Mouse (Mus musculus): ENCODE measurements around the gene Scand1. TPM values are rescaled to one million over a fixed set of nuclear protein-coding genes. Genes with fewer than 3 reads are reported as not detected.

The Scand1 gene
- polyA plus RNA-seq, 1 experiment from 2014 or later = 53.6 TPM

GRCm38 (mm10) chr2:156281227-156281626 is 31.3 kb downstream of the Scand1 start:
- Histone ChIP-seq H3K9me3 (ENCODE audit: control insufficient read depth, low read length) (no peaks in the 10 kb centered on the region), H3K4me1 (replicated peaks; ENCODE audit: control insufficient read depth, insufficient read depth, low read length) (no peaks in the 10 kb centered on the region; the same call in 1 of the 2 replicates), H3K4me2 (ENCODE audit: low read depth, low read length) (no peak overlapping the region), H3K36me3 (ENCODE audit: control insufficient read depth, insufficient read depth, low read length) (peaks cover 2% of the 10 kb centered on the region; the same call in 1 of the 2 replicates), H3K9ac (ENCODE audit: low read length) (no peak overlapping the region), H3K4me3 (ENCODE audit: low read length) (no peak overlapping the region), H3K27ac (ENCODE audit: low read length) (no peak overlapping the region), H3K27me3 (ENCODE audit: control insufficient read depth, insufficient read depth, low read depth, low read length) (no peaks in the 10 kb centered on the region)
- WGBS = 67% methylated on average over 4 of the region's 4 CpGs
- no peak for ATAC-seq (ENCODE audit: low read depth)

GRCm38 (mm10) chr2:156278226-156279017 is 34.1 kb downstream of the Scand1 start:
- peaks cover 6% of the 10 kb centered on the region for H3K36me3 ChIP-seq (ENCODE audit: control insufficient read depth, insufficient read depth, low read length)
- H3K9me3 ChIP-seq (ENCODE audit: control insufficient read depth, low read length) = no peaks in the 10 kb centered on the region
- no peaks in the 10 kb centered on the region for H3K27me3 ChIP-seq (ENCODE audit: control insufficient read depth, insufficient read depth, low read depth, low read length)
- no peak overlapping the region for H3K9ac ChIP-seq (ENCODE audit: low read length)
- H3K27ac ChIP-seq (ENCODE audit: low read length) = peak overlapping the region; percentile 59
- H3K4me3 ChIP-seq (ENCODE audit: low read length) = no peak overlapping the region
- 46% methylated on average over 4 of the region's 4 CpGs for WGBS
- H3K4me2 ChIP-seq (ENCODE audit: low read depth, low read length) = no peak overlapping the region
- H3K4me1 ChIP-seq (replicated peaks; ENCODE audit: control insufficient read depth, insufficient read depth, low read length) = no peaks in the 10 kb centered on the region; the same call in 1 of the 2 replicates
- ATAC-seq (ENCODE audit: low read depth) = peak; percentile 90

- ATAC-seq (ENCODE audit: low read depth) = no peak
- WGBS = 83% methylated on average over 6 of the region's 6 CpGs
- Histone ChIP-seq H3K4me3 (ENCODE audit: low read length) (no peak overlapping the region), H3K27ac (ENCODE audit: low read length) (no peak overlapping the region), H3K9me3 (ENCODE audit: control insufficient read depth, low read length) (no peaks in the 10 kb centered on the region), H3K9ac (ENCODE audit: low read length) (no peak overlapping the region), H3K36me3 (ENCODE audit: control insufficient read depth, insufficient read depth, low read length) (peaks cover 10% of the 10 kb centered on the region), H3K4me1 (replicated peaks; ENCODE audit: control insufficient read depth, insufficient read depth, low read length) (no peaks in the 10 kb centered on the region), H3K4me2 (ENCODE audit: low read depth, low read length) (no peak overlapping the region), H3K27me3 (ENCODE audit: control insufficient read depth, insufficient read depth, low read depth, low read length) (no peaks in the 10 kb centered on the region)
These were observed 40.0 kb downstream of the Scand1 start for GRCm38 (mm10) chr2:156272553-156272952.

- no peak overlapping the region for H3K4me2 ChIP-seq (ENCODE audit: low read depth, low read length)
- H3K9me3 ChIP-seq (ENCODE audit: control insufficient read depth, low read length) = no peaks in the 10 kb centered on the region
- H3K36me3 ChIP-seq (ENCODE audit: control insufficient read depth, insufficient read depth, low read length) = peaks cover 9% of the 10 kb centered on the region
- no peak overlapping the region for H3K9ac ChIP-seq (ENCODE audit: low read length)
- no peak overlapping the region for H3K27ac ChIP-seq (ENCODE audit: low read length)
- no peak for ATAC-seq (ENCODE audit: low read depth)
- no peaks in the 10 kb centered on the region for H3K27me3 ChIP-seq (ENCODE audit: control insufficient read depth, insufficient read depth, low read depth, low read length)
- 94% methylated on average over 9 of the region's 9 CpGs for WGBS
- H3K4me3 ChIP-seq (ENCODE audit: low read length) = no peak overlapping the region
- H3K4me1 ChIP-seq (replicated peaks; ENCODE audit: control insufficient read depth, insufficient read depth, low read length) = no peaks in the 10 kb centered on the region
These were observed 44.9 kb downstream of the Scand1 start for GRCm38 (mm10) chr2:156267636-156268035.

- peaks cover 8% of the 10 kb centered on the region for H3K36me3 ChIP-seq (ENCODE audit: control insufficient read depth, insufficient read depth, low read length)
These were observed 49.2 kb downstream of the Scand1 start for GRCm38 (mm10) chr2:156263204-156263893.

More at GRCm38 (mm10) chr2:156263204-156263893, 49.2 kb downstream of the Scand1 start:
- Histone ChIP-seq H3K9me3 (ENCODE audit: control insufficient read depth, low read length) (no peaks in the 10 kb centered on the region), H3K4me2 (ENCODE audit: low read depth, low read length) (no peak overlapping the region), H3K4me3 (ENCODE audit: low read length) (no peak overlapping the region), H3K4me1 (replicated peaks; ENCODE audit: control insufficient read depth, insufficient read depth, low read length) (no peaks in the 10 kb centered on the region; the same call in 1 of the 2 replicates), H3K27ac (ENCODE audit: low read length) (no peak overlapping the region), H3K27me3 (ENCODE audit: control insufficient read depth, insufficient read depth, low read depth, low read length) (no peaks in the 10 kb centered on the region), H3K9ac (ENCODE audit: low read length) (no peak overlapping the region)
- 73% methylated on average over 4 of the region's 4 CpGs for WGBS
- ATAC-seq (ENCODE audit: low read depth) = no peak

Small RNA genes lying within 50 kb of the gene (microRNA-seq; reads per million reads assigned to microRNA genes)
- gene Gm22759 = not detected

Other genes with a start within 250 kb of the Scand1 start
- 1.9 and 2.5 TPM in 2 replicates for gene Spag4, start 247.5 kb downstream of the Scand1 start, polyA plus RNA-seq (2015; fragmentation: Nextera tagmentation; extraction: Ambion mirVana)
- 71.0 and 75.1 TPM in 2 replicates for gene Cpne1, start 200.7 kb downstream of the Scand1 start, polyA plus RNA-seq (2015; fragmentation: Nextera tagmentation; extraction: Ambion mirVana)
- gene Rbm12, start 200.7 kb downstream of the Scand1 start, polyA plus RNA-seq (2015; fragmentation: Nextera tagmentation; extraction: Ambion mirVana) = 24.6 and 31.3 TPM in 2 replicates
- 20.7 and 21.4 TPM in 2 replicates for gene Gm28036, start 185.6 kb downstream of the Scand1 start, polyA plus RNA-seq (2015; fragmentation: Nextera tagmentation; extraction: Ambion mirVana)
- gene Romo1, start 168.7 kb downstream of the Scand1 start, polyA plus RNA-seq (2015; fragmentation: Nextera tagmentation; extraction: Ambion mirVana) = 338 and 368 TPM in 2 replicates
- gene Nfs1, start 168.5 kb downstream of the Scand1 start, polyA plus RNA-seq (2015; fragmentation: Nextera tagmentation; extraction: Ambion mirVana) = 41.0 and 43.6 TPM in 2 replicates
- 628 and 645 TPM in 2 replicates for gene Rbm39, start 132.5 kb downstream of the Scand1 start, polyA plus RNA-seq (2015; fragmentation: Nextera tagmentation; extraction: Ambion mirVana)
- gene Phf20, start 116.2 kb downstream of the Scand1 start, polyA plus RNA-seq (2015; fragmentation: Nextera tagmentation; extraction: Ambion mirVana) = 62.8 and 70.6 TPM in 2 replicates
- 3.8 and 4.4 TPM in 2 replicates for gene Cnbd2, start 405 bp downstream of the Scand1 start, polyA plus RNA-seq (2015; fragmentation: Nextera tagmentation; extraction: Ambion mirVana)
- gene Epb41l1, start 108.2 kb upstream of the Scand1 start, polyA plus RNA-seq (2015; fragmentation: Nextera tagmentation; extraction: Ambion mirVana) = 2.1 and 2.2 TPM in 2 replicates
- gene Aar2, start 234.9 kb upstream of the Scand1 start, polyA plus RNA-seq (2015; fragmentation: Nextera tagmentation; extraction: Ambion mirVana) = 31.0 and 32.1 TPM in 2 replicates